Mouse (Mus musculus) olfactory bulb, adult 2 months (tissue): ENCODE results near the gene Hpca. TPM values are rescaled to one million over a fixed set of nuclear protein-coding genes. Genes with fewer than 3 reads are reported as not detected.

Source experiments
- H3K27ac ChIP-seq: fragments of 200-500 bp; 2 replicates; pipeline ENCODE4 v1.5.1; 2012; ENCODE audit warnings: low read depth, low read length; ENCODE audit not compliant: insufficient read depth
- H3K4me1 ChIP-seq: fragments of 200-500 bp; 2 replicates; pipeline ENCODE4 v1.6.1; 2012; ENCODE audit warnings: low read length; ENCODE audit not compliant: control insufficient read depth, insufficient read depth
- H3K4me3 ChIP-seq: fragments of 200-500 bp; 2 replicates; pipeline ENCODE4 v1.5.1; 2012; ENCODE audit warnings: mild to moderate bottlenecking, low read depth, low read length, moderate library complexity; ENCODE audit not compliant: insufficient read depth
- CTCF ChIP-seq: fragments of 200-500 bp; IDR thresholded peaks from 2 replicates; pipeline ENCODE4 v1.5.1; 2012; ENCODE audit warnings: low read depth, mild to moderate bottlenecking, low read length, moderate library complexity; ENCODE audit not compliant: insufficient read depth
- POLR2A ChIP-seq: fragments of 200-500 bp; IDR thresholded peaks from 2 replicates; pipeline ENCODE4 v1.6.1; 2012; ENCODE audit warnings: mild to moderate bottlenecking, low read depth, low read length, moderate library complexity; ENCODE audit not compliant: insufficient read depth
- WGBS: fragments of 180-500 bp; shearing (Covaris S2); methylation state at CpG from one replicate; pipeline ENCODE4 v1.1.7; 2018; 5-methylcytosine and 5-hydroxymethylcytosine counted together
- polyA plus RNA-seq: library from polyadenylated mRNA; stranded (reverse); fragments of >200 nt; gene quantifications from 2 replicates; pipeline ENCODE4 v1.2.4, GENCODE M21; 2012; ENCODE audit warnings: low replicate concordance; ENCODE audit not compliant: missing spikeins, insufficient read depth, insufficient read length

Gene Hpca
- polyA plus RNA-seq, 1 experiment, result not detected

DNA sequence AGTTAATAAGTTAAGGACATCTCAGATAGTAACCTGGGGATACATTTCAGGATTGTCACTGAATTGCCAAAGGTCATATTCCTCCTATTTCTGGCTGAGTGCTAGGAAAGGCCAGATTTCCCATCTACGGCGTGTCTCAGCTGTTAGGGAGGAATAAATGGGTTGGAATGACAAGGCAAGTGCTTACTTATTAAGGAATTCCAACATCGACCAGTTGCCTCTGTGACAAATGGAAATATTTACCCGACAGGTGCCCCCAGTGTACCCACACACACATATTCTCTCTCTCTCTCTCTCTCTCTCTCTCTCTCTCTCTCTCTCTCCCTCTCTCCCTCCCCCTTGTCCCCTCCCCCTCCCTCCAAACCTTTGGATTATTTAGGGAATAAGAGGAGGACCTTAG, 24.1 kb upstream of the Hpca start:
- Histone ChIP-seq H3K27ac (no peak overlapping the region; the same call in 1 of the 2 replicates), H3K4me3 (no peak overlapping the region), H3K4me1 (peaks cover 41% of the 10 kb centered on the region)
- TF ChIP-seq POLR2A (no peak), CTCF (no peak)
- WGBS, result 50% methylated on average over 4 of the region's 4 CpGs

DNA sequence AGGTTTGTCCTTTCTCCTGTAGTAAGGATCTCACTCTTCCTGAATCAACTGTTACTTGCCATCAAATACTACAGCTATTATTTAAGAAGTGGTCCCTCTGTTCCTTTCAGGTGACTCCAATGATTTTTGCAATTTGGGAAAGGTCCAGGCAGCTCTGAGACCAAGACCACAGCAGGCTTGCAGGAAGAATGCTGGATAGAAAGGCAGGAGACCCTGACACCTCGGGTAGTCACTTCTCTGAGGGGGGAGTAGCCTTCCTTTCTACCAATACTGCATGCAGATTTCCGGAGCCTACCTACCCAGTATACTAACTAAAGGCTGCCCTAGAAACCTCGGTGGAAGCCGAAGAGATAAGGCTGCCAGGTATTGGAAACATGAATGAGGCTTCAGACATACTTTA, 23.6 kb upstream of the Hpca start:
- H3K4me3 ChIP-seq, result no peak overlapping the region
- TF ChIP-seq POLR2A, result no peak
- TF ChIP-seq CTCF, result no peak
- H3K27ac ChIP-seq, result peak overlapping the region; percentile 58
- peaks cover 41% of the 10 kb centered on the region for H3K4me1 ChIP-seq
- 51% methylated on average over 4 of the region's 4 CpGs for WGBS

DNA sequence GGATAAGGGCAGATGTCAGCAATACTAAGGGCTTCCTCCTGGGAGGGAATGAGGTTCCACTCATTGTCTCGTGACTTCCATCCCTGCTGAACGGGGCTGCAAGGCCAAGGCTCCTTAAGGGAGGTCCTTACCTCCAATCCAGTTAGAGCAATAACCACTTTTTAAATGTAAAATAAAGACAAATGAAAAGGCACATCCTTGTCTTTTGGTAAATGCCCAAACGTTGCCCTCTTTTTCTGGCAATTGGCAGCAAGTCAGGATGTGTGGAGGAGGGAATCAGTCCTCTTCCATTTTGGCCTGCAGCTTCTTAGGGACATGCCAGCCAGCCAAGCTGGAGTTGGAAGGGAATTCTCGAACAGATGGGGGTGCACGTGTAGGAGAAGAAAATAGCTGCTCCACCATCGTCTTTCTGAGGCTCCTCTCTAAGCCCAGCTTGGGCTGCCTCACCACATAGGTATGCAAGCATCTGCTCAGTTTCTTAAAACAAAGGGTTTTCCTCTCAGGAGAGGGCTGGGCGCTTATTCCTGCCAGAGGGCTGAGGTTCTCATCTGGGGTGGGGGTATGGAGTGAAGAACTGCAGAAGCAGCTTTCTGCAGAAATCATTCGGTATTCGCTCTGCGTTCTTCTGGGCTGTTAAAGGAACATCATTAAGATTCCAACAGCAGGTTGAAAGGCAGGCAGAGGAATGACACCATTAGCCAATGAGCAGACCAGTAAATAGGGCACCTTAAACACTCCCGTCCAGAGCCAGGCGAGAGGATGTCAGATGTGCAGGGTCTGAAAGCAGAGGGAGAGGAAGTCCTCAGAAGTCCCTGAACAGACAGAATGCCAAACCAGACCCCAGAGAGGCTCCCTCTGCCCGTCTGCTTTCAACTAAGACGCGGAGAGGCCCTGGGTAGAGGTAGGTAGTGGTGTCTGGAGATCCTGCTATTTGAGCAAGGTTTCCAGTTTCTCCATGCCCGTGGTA, 22.8 kb upstream of the Hpca start:
- peak overlapping the region; percentile 58 for H3K27ac ChIP-seq
- 30% methylated on average over 16 of the region's 16 CpGs for WGBS
- TF ChIP-seq POLR2A, result no peak
- TF ChIP-seq CTCF, result no peak
- H3K4me1 ChIP-seq, result peaks cover 45% of the 10 kb centered on the region
- no peak overlapping the region for H3K4me3 ChIP-seq

DNA sequence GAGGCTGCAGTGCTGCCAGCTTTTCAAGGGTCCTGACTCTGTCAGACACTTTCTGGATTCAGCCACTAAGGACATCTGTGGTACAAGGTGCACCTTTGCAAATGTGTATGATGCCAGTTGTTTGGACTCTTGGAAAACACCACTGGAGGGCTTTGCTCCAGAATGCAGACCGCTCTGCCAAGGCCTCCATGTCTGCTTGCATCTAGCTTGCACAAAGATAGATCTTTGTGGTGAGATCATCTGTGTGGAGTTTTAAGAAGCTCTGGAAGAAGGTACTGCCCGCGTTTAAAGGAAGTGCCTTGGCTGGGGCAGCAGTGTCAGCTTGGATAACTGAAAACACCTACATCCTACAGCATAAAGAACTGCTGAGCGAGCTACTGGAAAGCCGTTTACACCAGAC, 21.7 kb upstream of the Hpca start:
- H3K27ac ChIP-seq, result 0 out of 2 replicates have a peak overlapping the region, but pooled peaks have one; percentile 6

DNA sequence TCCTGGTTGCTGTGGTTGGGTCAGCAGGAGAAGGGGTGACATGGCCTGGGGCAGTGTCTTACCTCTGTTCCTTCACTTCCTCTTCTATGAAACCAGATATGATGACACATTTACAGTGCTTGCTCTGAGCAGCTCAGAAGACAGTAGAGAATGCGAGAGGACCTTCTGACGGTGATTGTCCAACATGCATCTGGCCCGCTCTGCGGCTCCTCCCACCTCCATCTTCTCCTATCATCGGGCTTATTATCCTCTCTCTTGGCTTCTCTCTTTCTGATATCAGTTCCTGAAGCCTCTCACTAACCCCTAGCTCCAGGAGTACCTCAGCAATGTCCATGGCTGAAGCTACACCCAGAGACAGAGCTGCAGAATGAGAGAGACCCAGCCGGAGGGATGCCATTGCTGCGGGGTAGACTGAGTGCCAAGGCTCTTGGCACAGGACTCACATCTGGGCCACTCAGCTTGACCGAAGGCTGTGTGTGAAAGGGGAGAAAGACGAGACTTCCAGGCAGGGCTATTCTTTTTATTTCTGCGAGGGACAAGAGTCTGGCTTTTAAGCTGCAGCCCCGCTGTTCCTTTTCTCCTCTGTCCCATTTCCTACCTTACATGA, 20.7 kb upstream of the Hpca start:
- WGBS, result 61% methylated on average over 11 of the region's 11 CpGs
- Histone ChIP-seq H3K4me1 (peaks cover 56% of the 10 kb centered on the region), H3K4me3 (no peak overlapping the region), H3K27ac (no peak overlapping the region)
- no peak for TF ChIP-seq POLR2A
- no peak for TF ChIP-seq CTCF

More for the DNA sequence above, 21.7 kb upstream of the Hpca start:
- no peak overlapping the region for H3K4me3 ChIP-seq
- peaks cover 51% of the 10 kb centered on the region for H3K4me1 ChIP-seq
- TF ChIP-seq CTCF, result no peak
- no peak for TF ChIP-seq POLR2A
- WGBS, result 62% methylated on average over 5 of the region's 5 CpGs

DNA sequence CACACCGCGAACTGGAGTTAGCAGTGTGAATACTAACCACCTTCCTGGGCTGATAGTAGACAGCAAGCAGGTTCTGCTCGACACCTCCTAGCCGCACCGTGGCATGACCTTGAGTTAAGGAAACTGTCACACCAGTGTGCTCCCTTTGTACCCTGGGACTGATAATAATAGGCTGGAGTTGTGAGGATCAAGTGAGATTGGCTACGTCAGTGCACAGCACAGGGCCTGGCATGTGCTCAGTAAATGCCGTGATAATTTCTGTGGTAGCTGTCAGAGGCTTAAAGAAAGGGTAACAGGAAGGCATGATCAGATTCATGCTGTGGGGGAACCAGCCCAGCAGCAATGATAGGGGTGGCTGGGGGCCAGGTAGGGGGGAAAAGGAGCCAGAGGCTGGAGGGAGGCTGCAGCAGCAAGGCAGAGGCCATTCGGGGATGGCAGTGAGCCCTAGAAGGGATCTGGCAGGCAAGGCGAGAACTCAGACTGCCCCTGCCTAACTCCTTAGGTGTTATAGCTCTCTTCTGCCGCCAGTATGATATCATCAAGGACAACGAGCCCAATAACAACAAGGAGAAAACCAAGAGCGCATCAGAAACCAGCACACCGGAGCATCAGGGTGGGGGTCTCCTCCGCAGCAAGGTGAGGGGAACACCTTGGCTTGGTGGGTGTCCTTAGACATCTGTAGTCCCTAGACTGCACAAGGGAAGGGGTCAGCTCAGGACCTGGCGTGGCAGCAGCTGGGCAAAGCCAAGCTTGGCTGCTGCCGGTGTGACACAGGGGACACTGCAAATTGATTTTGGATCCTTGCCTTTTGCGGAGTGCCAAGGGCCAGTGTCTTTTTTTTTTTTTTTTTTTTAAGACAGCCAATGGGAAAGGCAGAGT, 20.0 kb upstream of the Hpca start:
- H3K27ac ChIP-seq, result peak overlapping the region; percentile 67; the same call in 1 of the 2 replicates

DNA sequence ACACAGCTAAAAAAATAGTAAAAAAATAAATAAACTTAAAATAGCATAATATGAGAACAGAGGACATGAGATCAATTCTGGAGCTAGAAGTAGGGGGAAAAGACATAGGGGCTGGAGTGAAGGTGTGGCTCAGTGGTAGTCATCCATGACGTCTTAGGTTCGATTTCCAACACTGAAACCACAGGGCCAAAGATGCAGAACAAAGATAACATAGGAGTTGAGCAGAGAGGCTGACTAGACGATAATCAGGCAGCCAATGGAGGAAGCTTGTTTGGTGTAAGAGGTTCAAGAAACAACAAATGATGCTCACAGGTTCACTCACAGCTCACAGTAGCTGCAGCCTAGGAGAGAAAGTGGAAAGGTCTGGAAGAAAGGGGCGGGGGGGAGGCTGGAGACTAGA, 19.0 kb upstream of the Hpca start:
- H3K4me3 ChIP-seq, result no peak overlapping the region
- 83% methylated on average over 4 of the region's 4 CpGs for WGBS
- H3K4me1 ChIP-seq, result peaks cover 65% of the 10 kb centered on the region
- H3K27ac ChIP-seq, result peak overlapping the region; percentile 67; the same call in 1 of the 2 replicates
- no peak for TF ChIP-seq POLR2A
- TF ChIP-seq CTCF, result no peak

More for the DNA sequence above, 20.0 kb upstream of the Hpca start:
- Histone ChIP-seq H3K4me3 (no peak overlapping the region), H3K4me1 (peaks cover 60% of the 10 kb centered on the region)
- TF ChIP-seq CTCF, result no peak
- no peak for TF ChIP-seq POLR2A
- 57% methylated on average over 17 of the region's 17 CpGs for WGBS

DNA sequence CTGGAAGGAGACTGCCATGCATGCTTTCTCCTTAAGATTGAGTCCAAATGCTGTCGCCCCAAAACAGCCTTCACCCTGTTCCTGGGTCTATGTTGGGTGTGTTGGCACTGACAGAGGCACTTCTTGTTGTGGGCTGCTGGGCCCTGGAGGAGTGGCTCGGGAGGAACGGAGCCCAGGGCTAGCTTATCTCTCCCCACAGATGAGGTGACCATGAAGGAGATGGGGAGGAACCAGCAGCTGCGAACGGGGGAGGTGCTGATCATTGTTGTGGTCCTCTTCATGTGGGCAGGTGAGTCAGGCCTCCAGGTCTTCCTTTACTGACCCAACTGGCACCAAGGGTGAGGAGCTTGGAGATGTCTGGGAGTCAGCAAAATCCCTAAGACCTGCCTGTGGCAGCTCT, 17.8 kb upstream of the Hpca start:
- 89% methylated on average over 5 of the region's 5 CpGs for WGBS

More for the DNA sequence above, 17.8 kb upstream of the Hpca start:
- peaks cover 66% of the 10 kb centered on the region for H3K4me1 ChIP-seq
- no peak for TF ChIP-seq POLR2A
- no peak for TF ChIP-seq CTCF
- no peak overlapping the region for H3K27ac ChIP-seq
- no peak overlapping the region for H3K4me3 ChIP-seq
